Mouse (Mus musculus) spleen, adult 2 months (tissue): ENCODE data around the gene Plekha1.

Experiments used
- CTCF ChIP-seq: fragments of 200-500 bp; IDR thresholded peaks from 2 replicates; pipeline ENCODE4 v1.5.1; 2011; ENCODE audit warnings: mild to moderate bottlenecking, inconsistent platforms; ENCODE audit not compliant: insufficient read depth, insufficient read length, insufficient replicate concordance; ENCODE audit errors: extremely low read depth
- POLR2A ChIP-seq: fragments of 200-500 bp; IDR thresholded peaks from 2 replicates; pipeline ENCODE4 v1.6.1; 2011; ENCODE audit warnings: low read depth, low read length, inconsistent platforms

DNA sequence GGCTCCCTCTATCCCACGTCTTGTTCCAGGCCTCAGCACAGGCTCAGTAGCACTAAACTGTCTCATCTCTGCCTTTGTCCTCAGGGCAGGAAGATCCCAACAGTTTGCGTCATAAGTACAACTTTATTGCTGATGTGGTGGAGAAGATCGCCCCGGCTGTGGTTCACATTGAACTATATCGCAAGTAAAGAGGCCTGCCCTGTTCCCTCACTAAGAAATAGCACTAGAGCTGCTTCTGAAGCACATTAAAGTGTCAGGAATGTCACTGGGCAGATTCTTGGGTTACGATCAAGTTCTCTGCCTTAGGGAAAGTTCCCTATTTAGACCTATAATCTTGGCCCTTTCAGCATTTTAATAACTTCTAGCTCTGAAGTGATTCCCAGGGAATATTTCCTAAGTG lies 95.9 kb downstream of the Plekha1 start:
- no peak for TF ChIP-seq CTCF
- no peak for TF ChIP-seq POLR2A
